Mouse (Mus musculus): ENCODE results near the gene Hsd17b11. TPM values are rescaled to one million over a fixed set of nuclear protein-coding genes. Genes with fewer than 3 reads are reported as not detected.

Hsd17b11 gene
- total and polyA plus RNA-seq, 2 experiments from 2014 or later: 4.7 to 16.4 TPM

GRCm38 (mm10) chr5:104042906-104043305 lies 21.2 kb upstream of the Hsd17b11 start:
- Histone ChIP-seq H3K9me3 (ENCODE audit: low read length) (no peaks in the 10 kb centered on the region), H3K9ac (replicated peaks; ENCODE audit: low read length, poor library complexity, severe bottlenecking) (no peak overlapping the region), H3K27me3 (ENCODE audit: insufficient read depth, low read length) (no peaks in the 10 kb centered on the region), H3K4me1 (ENCODE audit: insufficient read depth, low read length) (peaks cover 4% of the 10 kb centered on the region; the same call in 1 of the 2 replicates), H3K4me3 (ENCODE audit: low read depth, low read length) (no peak overlapping the region), H3K27ac (ENCODE audit: low read depth, low read length) (no peak overlapping the region), H3K36me3 (ENCODE audit: insufficient read depth, low read length) (no peaks in the 10 kb centered on the region), H3K4me2 (ENCODE audit: low read depth, low read length, poor library complexity, severe bottlenecking) (no peak overlapping the region)
- ATAC-seq (ENCODE audit: low FRiP score): no peak
- no peak for DNase-seq (ENCODE audit: low spot score)
- whole genome bisulfite sequencing: 93% methylated on average over 2 of the region's 2 CpGs
- TF ChIP-seq CTCF (IDR thresholded peaks at IDR 0.05): no peak

- H3K36me3 ChIP-seq (ENCODE audit: insufficient read depth, low read length): no peaks in the 10 kb centered on the region
- peak; percentile 75 for TF ChIP-seq CTCF (IDR thresholded peaks at IDR 0.05)
- ATAC-seq (ENCODE audit: low FRiP score) (no peak), DNase-seq (ENCODE audit: low spot score) (peak; percentile 51)
- H3K27me3 ChIP-seq (ENCODE audit: insufficient read depth, low read length): no peaks in the 10 kb centered on the region
- H3K4me2 ChIP-seq (ENCODE audit: low read depth, low read length, poor library complexity, severe bottlenecking): no peak overlapping the region
- no peak overlapping the region for H3K9ac ChIP-seq (replicated peaks; ENCODE audit: low read length, poor library complexity, severe bottlenecking)
- no peaks in the 10 kb centered on the region for H3K9me3 ChIP-seq (ENCODE audit: low read length)
- H3K4me3 ChIP-seq (ENCODE audit: low read depth, low read length): no peak overlapping the region
- no peaks in the 10 kb centered on the region for H3K4me1 ChIP-seq (ENCODE audit: insufficient read depth, low read length)
- 77% methylated on average over 6 of the region's 6 CpGs for WGBS
- no peak overlapping the region for H3K27ac ChIP-seq (ENCODE audit: low read depth, low read length)
Observed at GRCm38 (mm10) chr5:104039154-104039932, 17.6 kb upstream of the Hsd17b11 start.

- H3K4me1 ChIP-seq (ENCODE audit: insufficient read depth, low read length): no peaks in the 10 kb centered on the region
- H3K4me2 ChIP-seq (ENCODE audit: low read depth, low read length, poor library complexity, severe bottlenecking): no peak overlapping the region
- DNase-seq (ENCODE audit: low spot score): no peak
- no peak for TF ChIP-seq CTCF (IDR thresholded peaks at IDR 0.05)
- no peak overlapping the region for H3K9ac ChIP-seq (replicated peaks; ENCODE audit: low read length, poor library complexity, severe bottlenecking)
- H3K36me3 ChIP-seq (ENCODE audit: insufficient read depth, low read length): no peaks in the 10 kb centered on the region
- H3K4me3 ChIP-seq (ENCODE audit: low read depth, low read length): no peak overlapping the region
- ATAC-seq (ENCODE audit: low FRiP score): no peak
- no peak overlapping the region for H3K27ac ChIP-seq (ENCODE audit: low read depth, low read length)
- no peaks in the 10 kb centered on the region for H3K9me3 ChIP-seq (ENCODE audit: low read length)
- 92% methylated on average over 1 of the region's 1 CpGs for WGBS
- H3K27me3 ChIP-seq (ENCODE audit: insufficient read depth, low read length): no peaks in the 10 kb centered on the region
Observed at GRCm38 (mm10) chr5:104036686-104037085, 15.0 kb upstream of the Hsd17b11 start.

- Histone ChIP-seq H3K9ac (replicated peaks; ENCODE audit: low read length, poor library complexity, severe bottlenecking) (no peak overlapping the region), H3K27ac (ENCODE audit: low read depth, low read length) (no peak overlapping the region), H3K4me1 (ENCODE audit: insufficient read depth, low read length) (no peaks in the 10 kb centered on the region), H3K36me3 (ENCODE audit: insufficient read depth, low read length) (no peaks in the 10 kb centered on the region), H3K4me3 (ENCODE audit: low read depth, low read length) (no peak overlapping the region), H3K9me3 (ENCODE audit: low read length) (no peaks in the 10 kb centered on the region), H3K27me3 (ENCODE audit: insufficient read depth, low read length) (no peaks in the 10 kb centered on the region), H3K4me2 (ENCODE audit: low read depth, low read length, poor library complexity, severe bottlenecking) (no peak overlapping the region)
- WGBS: 67% methylated on average over 1 of the region's 1 CpGs
- ATAC-seq (ENCODE audit: low FRiP score) (no peak), DNase-seq (ENCODE audit: low spot score) (no peak)
- no peak for TF ChIP-seq CTCF (IDR thresholded peaks at IDR 0.05)
Observed at GRCm38 (mm10) chr5:104035824-104036223, 14.1 kb upstream of the Hsd17b11 start.

GRCm38 (mm10) chr5:104035066-104035465 lies 13.3 kb upstream of the Hsd17b11 start:
- Histone ChIP-seq H3K27me3 (ENCODE audit: insufficient read depth, low read length) (no peaks in the 10 kb centered on the region), H3K4me1 (ENCODE audit: insufficient read depth, low read length) (no peaks in the 10 kb centered on the region), H3K4me2 (ENCODE audit: low read depth, low read length, poor library complexity, severe bottlenecking) (no peak overlapping the region), H3K36me3 (ENCODE audit: insufficient read depth, low read length) (no peaks in the 10 kb centered on the region), H3K27ac (ENCODE audit: low read depth, low read length) (no peak overlapping the region), H3K4me3 (ENCODE audit: low read depth, low read length) (no peak overlapping the region), H3K9ac (replicated peaks; ENCODE audit: low read length, poor library complexity, severe bottlenecking) (no peak overlapping the region), H3K9me3 (ENCODE audit: low read length) (no peaks in the 10 kb centered on the region)
- ATAC-seq (ENCODE audit: low FRiP score): no peak
- DNase-seq (ENCODE audit: low spot score): no peak
- TF ChIP-seq CTCF (IDR thresholded peaks at IDR 0.05): no peak

- Histone ChIP-seq H3K36me3 (ENCODE audit: insufficient read depth, low read length) (no peaks in the 10 kb centered on the region), H3K9me3 (ENCODE audit: low read length) (no peaks in the 10 kb centered on the region), H3K27me3 (ENCODE audit: insufficient read depth, low read length) (no peaks in the 10 kb centered on the region), H3K27ac (ENCODE audit: low read depth, low read length) (no peak overlapping the region), H3K9ac (replicated peaks; ENCODE audit: low read length, poor library complexity, severe bottlenecking) (no peak overlapping the region), H3K4me3 (ENCODE audit: low read depth, low read length) (no peak overlapping the region), H3K4me1 (ENCODE audit: insufficient read depth, low read length) (no peaks in the 10 kb centered on the region), H3K4me2 (ENCODE audit: low read depth, low read length, poor library complexity, severe bottlenecking) (no peak overlapping the region)
- 85% methylated on average over 2 of the region's 2 CpGs for WGBS
- ATAC-seq (ENCODE audit: low FRiP score): no peak
- no peak for DNase-seq (ENCODE audit: low spot score)
- no peak for TF ChIP-seq CTCF (IDR thresholded peaks at IDR 0.05)
Observed at GRCm38 (mm10) chr5:104032434-104033097, 10.8 kb upstream of the Hsd17b11 start.
